ENCODE assay signal across 9 mouse cellular contexts in genomic region chr6:115991108-115991880, GRCm38 (mm10). TPM values are rescaled to one million over a fixed set of nuclear protein-coding genes. Genes with fewer than 3 reads are reported as not detected.
A peak's percentile ranks its signal among the peaks of the same experiment; 100 is the strongest.
DNase-seq lines count a peak whose midpoint lies in the region; ATAC-seq and TF ChIP-seq lines count a peak whose summit lies in the region.
"Had no signal": no experiment of that assay in that cellular context is flagged by ENCODE, and none has a peak within 500 bp of the region (broad histone marks: within the 10 kb centered on the region; RNA-seq: fewer than 3 reads in every experiment).

No protein-coding gene starts in this region.

- no peak for TF ChIP-seq CTCF in gastrocnemius, adult 2 months (IDR thresholded peaks at IDR 0.05)
- no peak for TF ChIP-seq CTCF in forebrain, postnatal 0 days (IDR thresholded peaks at IDR 0.05; ENCODE audit: low read depth)

- peaks cover 18% of the 10 kb centered on the region for H3K27me3 ChIP-seq in forebrain, postnatal 0 days (ENCODE audit: insufficient read depth, low read length)
- H3K27me3 ChIP-seq in liver, embryonic 12.5 days (replicated peaks), result peaks cover 59% of the 10 kb centered on the region

- H3K9ac ChIP-seq in forebrain, postnatal 0 days, result peak overlapping the region; percentile 31; the same call in 1 of the 2 replicates
- no peak overlapping the region; the same call in 1 of the 2 replicates for H3K9ac ChIP-seq in liver, embryonic 12.5 days

- H3K9me3 ChIP-seq in forebrain, postnatal 0 days (ENCODE audit: low read length), result no peaks in the 10 kb centered on the region
- no peaks in the 10 kb centered on the region for H3K9me3 ChIP-seq in liver, embryonic 12.5 days (replicated peaks)

- intact Hi-C loops in gastrocnemius, adult 2 months (cut with DNase I), result loop anchor here (5.0 kb wide), 1 partner anchor 34 kb away; no protein-coding TSS in a partner anchor

- H3K36me3 ChIP-seq in forebrain, postnatal 0 days (ENCODE audit: insufficient read depth), result no peaks in the 10 kb centered on the region
- H3K36me3 ChIP-seq in liver, embryonic 12.5 days, result no peaks in the 10 kb centered on the region

- peak overlapping the region; percentile 81 for H3K4me3 ChIP-seq in gastrocnemius, adult 2 months
- peak overlapping the region; percentile 62 for H3K4me3 ChIP-seq in forebrain, postnatal 0 days (ENCODE audit: low read depth, low read length)
- H3K4me3 ChIP-seq in liver, embryonic 12.5 days, result peak overlapping the region; percentile 58

- ATAC-seq in forebrain, postnatal 0 days, result no peak
- ATAC-seq in liver, embryonic 12.5 days, result no peak
- no peak for ATAC-seq in megakaryocyte progenitor cell, adult 5-6 weeks (replicated peaks; ENCODE audit: poor library complexity)

- H3K4me2 ChIP-seq in forebrain, postnatal 0 days (ENCODE audit: low read depth), result peak overlapping the region; percentile 94
- peak overlapping the region; percentile 29 for H3K4me2 ChIP-seq in liver, embryonic 12.5 days

- peak overlapping the region; percentile 94 for H3K27ac ChIP-seq in gastrocnemius, adult 2 months
- H3K27ac ChIP-seq in forebrain, postnatal 0 days (ENCODE audit: low read depth, low read length), result no peak overlapping the region
- no peak overlapping the region for H3K27ac ChIP-seq in liver, embryonic 12.5 days

- 43% methylated on average over 12 of the region's 13 CpGs for WGBS in forebrain, postnatal 0 days
- 30% methylated on average over 13 of the region's 13 CpGs for WGBS in liver, embryonic 12.5 days (ENCODE audit: insufficient replicate concordance)

- peak; percentile 62 for DNase-seq in gastrocnemius, adult 2 months
- DNase-seq in gastrocnemius, postnatal 10 days, result no peak
- DNase-seq in MN1 (ENCODE audit: low spot score), result peak; percentile 45
- no peak for DNase-seq in forebrain, postnatal 0 days
- peak; percentile 93 for DNase-seq in retina, postnatal 1 day
- no peak for DNase-seq in urinary bladder, adult 18-20 months (ENCODE audit: low spot score in 2 of 2)

- peaks cover 12% of the 10 kb centered on the region for H3K4me1 ChIP-seq in forebrain, postnatal 0 days (ENCODE audit: insufficient read depth)
- H3K4me1 ChIP-seq in liver, embryonic 12.5 days, result peaks cover 45% of the 10 kb centered on the region

RNA-seq across cellular contexts. Expression of gene Plxnd1, which starts 3.5 kb away (rescaled TPM):
- 10 to 100 TPM; 14.7 to 26.7 TPM for total RNA-seq in gastrocnemius, adult 2 months (2021)
- 100 to 1,000 TPM in 1 of 2 experiments, 10 to 100 TPM in 1; 90.1 to 127 TPM for total RNA-seq in gastrocnemius, postnatal 10 days (2021)
- total RNA-seq in forebrain, postnatal 0 days (2014; rRNA removed), result 44.1 and 63.3 TPM in 2 replicates
- polyA plus RNA-seq in forebrain, postnatal 0 days (2015; fragmentation: Nextera tagmentation; extraction: Ambion mirVana), result 16.9 and 17.6 TPM in 2 replicates
- polyA plus RNA-seq in liver, embryonic 12.5 days (2016; fragmentation: Nextera tagmentation; extraction: Ambion mirVana), result 16.2 TPM in 2 replicates
- 51.5 and 70.9 TPM in 2 replicates for total RNA-seq in megakaryocyte progenitor cell, adult 5-6 weeks (2015)
- 33.9 and 43.9 TPM in 2 replicates for total RNA-seq in megakaryocyte progenitor cell, adult 5-6 weeks (2017)

RNA-seq across cellular contexts. Expression of gene H1foo, which starts 46.6 kb away (rescaled TPM):
- total RNA-seq in gastrocnemius, adult 2 months (2021), result not detected
- total RNA-seq in gastrocnemius, postnatal 10 days (2021), result not detected
- total RNA-seq in forebrain, postnatal 0 days (2014; rRNA removed), result not detected in 2 replicates
- not detected in 2 replicates for polyA plus RNA-seq in forebrain, postnatal 0 days (2015; fragmentation: Nextera tagmentation; extraction: Ambion mirVana)
- not detected in 2 replicates for polyA plus RNA-seq in liver, embryonic 12.5 days (2016; fragmentation: Nextera tagmentation; extraction: Ambion mirVana)
- not detected in 2 replicates for total RNA-seq in megakaryocyte progenitor cell, adult 5-6 weeks (2015)
- total RNA-seq in megakaryocyte progenitor cell, adult 5-6 weeks (2017), result not detected in 2 replicates
- polyA plus RNA-seq: testis, adult 2 months had no signal

RNA-seq across cellular contexts. Expression of gene Rho, which starts 59.7 kb away (rescaled TPM):
- under 1 TPM in 1 of 2 experiments, not detected in 1; 0.06 TPM for total RNA-seq in gastrocnemius, adult 2 months (2021)
- total RNA-seq in gastrocnemius, postnatal 10 days (2021), result under 1 TPM; 0.19 to 0.32 TPM
- 0.23 and 0.57 TPM in 2 replicates for total RNA-seq in forebrain, postnatal 0 days (2014; rRNA removed)
- 0.08 TPM in 1 of 2 replicates, not detected in the other for polyA plus RNA-seq in forebrain, postnatal 0 days (2015; fragmentation: Nextera tagmentation; extraction: Ambion mirVana)
- polyA plus RNA-seq in liver, embryonic 12.5 days (2016; fragmentation: Nextera tagmentation; extraction: Ambion mirVana), result not detected in 2 replicates
- total RNA-seq in megakaryocyte progenitor cell, adult 5-6 weeks (2015), result 0.15 TPM in 1 of 2 replicates, not detected in the other
- total RNA-seq in megakaryocyte progenitor cell, adult 5-6 weeks (2017), result 0.34 TPM in 1 of 2 replicates, not detected in the other

Comparison
In these comparisons a context has a peak if more than half of its experiments do, and no peak if none do; other contexts are left out.
1. DNase-seq: peak in gastrocnemius, adult 2 months (single experiment), MN1 (single experiment) and retina, postnatal 1 day (single experiment); none in gastrocnemius, postnatal 10 days (single experiment), forebrain, postnatal 0 days (single experiment) and urinary bladder, adult 18-20 months (0 of 2).
2. Peak in every context shown above with its lines, with median percentiles within 50 percentile points of each other: H3K4me3 ChIP-seq.